Mouse (Mus musculus): Measurements from ENCODE around the gene Ppp4r4.

GRCm38 (mm10) chr12:103564726-103565125 lies 32.6 kb downstream of the Ppp4r4 start:
- TF ChIP-seq CHD2 (IDR thresholded peaks at IDR 0.05; ENCODE audit: low read depth, low read length), result no peak
- TF ChIP-seq ZC3H11A (IDR thresholded peaks at IDR 0.05; ENCODE audit: borderline replicate concordance, low read depth, low read length), result no peak
- TF ChIP-seq HCFC1 (IDR thresholded peaks at IDR 0.05; ENCODE audit: borderline replicate concordance, insufficient read depth, low read length), result no peak

Data from ES-E14 (cell line).